Mouse (Mus musculus) right cerebral cortex, adult 2 months (tissue): Measurements from ENCODE around the gene Zfp513.

Experiments
- DNase-seq, 2 experiments: peaks; one replicate each; pipeline ENCODE4 v3.0.0; 2021 to 2022; ENCODE audit warnings: low spot score in 2 of 2

Zfp513 gene

DNA sequence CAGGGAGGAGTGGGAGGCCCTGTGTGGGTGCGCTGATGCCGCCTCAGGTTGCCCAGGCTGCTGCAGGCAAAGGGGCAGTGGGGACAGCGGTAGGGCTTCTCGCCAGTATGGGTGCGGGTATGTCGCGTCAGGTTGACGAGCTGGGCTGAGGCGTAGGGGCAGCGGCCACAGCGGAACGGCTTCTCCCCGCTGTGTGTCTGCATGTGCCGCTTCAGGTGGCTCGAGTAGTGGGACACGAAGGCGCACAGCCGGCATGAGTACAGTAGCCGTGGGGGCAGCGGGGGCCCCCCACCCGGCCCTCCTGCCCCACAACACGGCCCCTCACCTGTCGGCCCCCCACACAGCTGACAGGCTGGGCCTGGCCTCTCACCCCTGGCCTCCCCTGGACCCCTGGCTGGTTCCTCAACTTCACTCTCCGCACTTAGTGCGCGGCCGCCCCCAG lies 1.8 kb downstream of the Zfp513 start:
- no peak for DNase-seq

DNA sequence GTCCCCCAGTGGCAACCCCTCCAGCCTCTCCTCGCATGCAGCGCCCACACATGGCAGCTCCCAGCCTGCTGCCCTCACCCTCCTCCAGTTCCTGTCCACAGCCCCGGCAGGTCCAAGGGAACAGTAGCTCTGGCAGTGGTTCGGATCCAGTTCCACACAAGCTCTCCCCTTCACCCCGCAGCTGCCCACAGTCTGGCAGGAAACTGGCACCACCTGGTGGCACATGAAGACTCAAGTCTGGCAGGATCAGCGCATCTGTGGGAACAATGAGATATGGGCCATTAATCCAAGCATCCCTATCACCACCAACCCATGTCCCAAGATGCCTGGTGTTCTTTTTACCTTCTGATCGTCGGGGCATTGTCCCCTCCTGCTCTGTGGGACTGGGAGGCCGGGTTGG lies 2.2 kb downstream of the Zfp513 start:
- no peak for DNase-seq

DNA sequence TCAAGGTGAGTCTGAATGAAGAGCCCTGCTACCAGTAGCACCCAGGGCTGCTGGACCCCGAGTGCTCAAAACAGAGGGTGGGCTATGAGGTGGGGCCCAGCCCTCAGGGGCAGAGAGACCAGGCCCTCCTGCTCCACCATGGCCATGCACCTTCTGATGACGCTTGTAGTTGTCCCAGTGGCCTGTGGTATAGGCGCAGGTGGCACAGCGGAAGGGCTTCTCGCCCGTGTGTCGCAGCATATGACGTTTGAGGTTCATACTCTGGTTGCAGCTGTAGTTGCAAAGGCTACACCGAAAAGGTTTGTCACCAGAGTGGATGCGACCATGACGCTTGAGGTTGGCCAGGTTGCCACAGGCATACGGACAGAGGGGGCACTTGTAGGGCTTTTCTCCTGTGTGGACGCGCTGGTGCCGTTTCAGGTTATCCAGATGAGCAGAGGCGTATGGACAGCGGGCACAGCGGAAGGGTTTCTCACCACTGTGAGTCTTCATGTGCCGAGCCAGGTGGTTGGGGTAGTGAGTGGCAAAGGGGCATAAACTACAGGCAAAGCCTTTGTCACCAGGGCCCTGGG lies 2.7 kb downstream of the Zfp513 start:
- no peak for DNase-seq

DNA sequence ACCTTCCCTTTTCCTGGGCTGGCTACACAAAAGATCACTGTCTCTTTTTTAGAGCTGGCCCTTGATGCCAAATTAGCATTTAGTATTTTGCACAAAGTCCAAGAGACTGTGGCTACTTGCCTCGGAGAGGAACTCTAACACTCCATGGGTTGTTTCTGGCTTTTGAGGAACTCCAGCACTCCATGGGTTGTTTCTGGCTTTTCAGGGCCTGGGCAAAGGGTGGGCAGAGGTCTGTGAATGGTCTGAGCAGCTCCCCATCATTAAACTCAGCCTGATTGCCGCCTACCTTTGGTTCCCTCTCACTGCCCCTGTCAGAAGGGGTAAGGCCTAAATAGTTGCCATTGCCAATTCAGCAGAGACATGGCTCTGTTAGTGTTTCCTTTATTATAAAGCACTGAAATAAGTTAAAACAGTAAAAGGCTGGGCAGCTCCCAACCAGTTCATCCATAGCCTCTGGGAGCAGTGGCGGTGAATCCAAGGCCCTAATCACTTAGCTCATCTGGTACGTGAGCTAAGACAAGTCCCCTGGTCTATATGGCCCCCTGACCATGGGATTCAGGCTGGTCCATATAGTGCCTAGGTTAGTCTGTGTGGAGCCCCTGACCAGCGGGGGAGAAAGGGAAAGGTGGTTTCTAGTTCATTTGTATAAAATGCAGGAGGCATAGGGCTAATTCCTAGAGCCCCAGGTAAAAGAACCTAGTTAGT lies 3.3 kb downstream of the Zfp513 start:
- no peak for DNase-seq

DNA sequence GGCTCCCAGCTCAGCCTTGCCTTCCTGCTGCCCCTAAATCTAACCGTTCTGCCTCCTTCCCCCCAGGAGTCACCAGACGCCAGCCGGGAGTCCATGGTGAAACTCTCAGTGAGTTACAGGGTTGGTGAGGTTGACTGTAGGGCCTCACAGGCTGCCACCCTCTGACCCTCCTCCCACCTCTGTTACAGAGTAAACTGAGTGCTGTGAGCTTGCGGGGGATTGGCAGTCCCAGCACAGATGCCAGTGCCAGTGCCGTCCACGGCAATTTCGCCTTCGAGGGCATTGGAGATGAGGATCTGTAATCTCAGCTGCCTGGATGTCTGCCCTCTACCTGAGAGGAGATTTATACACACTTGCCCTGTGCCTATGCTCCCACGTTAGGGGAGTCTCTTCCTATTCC lies 3.9 kb downstream of the Zfp513 start:
- DNase-seq, result no peak

DNA sequence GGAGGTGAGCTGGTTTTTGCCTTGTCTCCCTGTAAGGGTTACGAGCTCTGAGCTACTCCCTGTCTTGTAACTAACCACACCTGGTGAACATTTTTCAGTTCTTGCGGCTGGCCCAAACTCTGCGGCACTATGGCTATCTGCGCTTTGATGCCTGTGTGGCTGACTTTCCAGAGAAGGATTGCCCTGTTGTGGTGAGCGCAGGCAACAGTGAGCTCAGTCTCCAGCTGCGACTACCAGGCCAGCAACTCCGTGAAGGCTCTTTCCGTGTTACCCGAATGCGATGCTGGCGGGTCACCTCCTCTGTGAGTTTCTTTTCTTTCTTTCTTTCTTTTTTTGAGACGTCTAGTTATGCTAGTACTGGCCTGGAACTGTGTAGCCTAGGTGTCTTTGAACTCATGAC lies 5.0 kb downstream of the Zfp513 start:
- no peak for DNase-seq

DNA sequence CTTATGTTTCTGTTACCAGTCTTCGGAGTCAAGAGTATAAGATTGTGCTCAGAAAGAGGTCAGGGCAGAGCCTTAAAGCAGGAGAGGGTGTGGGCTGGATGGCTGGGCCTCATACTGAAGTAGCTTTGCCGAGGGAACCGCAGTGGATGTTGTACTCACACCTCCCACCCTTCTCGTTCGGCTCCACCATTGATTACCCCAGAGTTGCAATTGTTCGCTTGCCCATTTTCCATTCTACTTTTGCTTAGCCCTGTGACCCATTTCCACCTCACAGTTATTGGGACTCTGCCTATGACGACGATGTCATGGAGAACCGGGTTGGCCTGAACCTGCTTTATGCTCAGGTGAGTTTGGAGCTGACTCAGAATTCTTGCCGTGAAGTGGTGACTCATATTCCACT lies 5.9 kb downstream of the Zfp513 start:
- DNase-seq, result no peak

DNA sequence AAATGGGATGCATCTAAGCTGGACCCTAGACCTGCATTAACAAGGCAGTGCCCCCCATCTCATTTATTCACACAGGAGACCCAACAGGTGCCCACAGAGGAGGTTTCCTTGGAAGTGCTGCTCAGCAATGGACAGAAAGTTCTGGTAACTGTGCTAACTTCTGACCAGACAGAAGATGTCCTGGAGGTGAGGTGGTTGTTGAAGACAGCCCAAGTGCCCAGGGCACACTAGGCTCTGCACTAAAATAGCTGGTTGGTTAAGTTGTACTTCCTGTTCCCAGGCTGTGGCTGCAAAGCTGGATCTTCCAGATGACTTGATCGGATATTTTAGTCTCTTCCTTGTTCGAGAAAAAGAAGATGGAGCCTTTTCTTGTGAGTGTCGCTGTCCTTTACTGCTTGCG lies 6.4 kb downstream of the Zfp513 start:
- no peak for DNase-seq

DNA sequence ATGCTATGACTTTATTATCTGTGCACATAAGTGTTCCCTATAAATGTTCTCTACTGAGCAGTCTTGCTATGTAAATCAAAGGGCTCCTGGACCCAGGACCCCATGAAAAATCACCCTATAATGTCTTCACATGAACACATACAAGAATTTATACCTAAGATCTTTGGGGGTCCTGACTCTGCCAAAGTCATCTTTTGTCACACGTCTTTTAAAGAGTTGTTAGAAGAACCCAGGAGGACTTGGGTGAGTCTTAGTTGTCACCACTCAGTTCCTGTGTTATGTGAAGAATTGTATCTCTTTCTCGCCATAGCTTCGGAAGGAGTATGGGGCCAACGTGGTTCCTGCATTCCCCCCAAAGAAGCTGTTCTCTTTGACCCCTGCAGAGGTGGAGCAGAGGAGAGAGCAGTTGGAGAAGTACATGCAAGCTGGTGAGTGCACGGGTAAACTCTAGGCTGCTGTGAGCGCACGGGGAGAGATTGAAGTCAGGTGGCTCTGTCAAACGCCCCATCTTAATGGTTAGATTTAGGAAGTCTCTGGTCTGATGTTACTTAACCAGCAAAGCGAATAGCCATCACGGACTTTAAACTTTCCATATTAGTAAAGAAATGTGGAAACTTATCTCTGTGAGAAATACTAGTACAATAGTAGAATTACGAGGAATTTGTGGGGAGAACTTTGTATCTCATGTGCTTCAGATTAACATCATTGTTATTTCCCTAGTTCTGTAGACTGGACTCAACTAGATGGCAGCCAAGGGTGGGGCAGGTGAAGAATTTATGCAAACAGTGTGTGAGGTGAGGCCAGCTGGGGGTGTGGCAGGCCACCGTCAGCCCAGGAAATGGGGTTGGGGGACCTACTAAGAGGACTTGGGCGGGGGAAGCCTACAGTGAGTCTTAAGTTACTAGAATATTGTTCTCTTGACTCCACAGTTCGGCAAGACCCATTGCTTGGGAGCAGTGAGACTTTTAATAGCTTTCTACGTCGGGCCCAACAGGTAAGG lies 7.3 kb downstream of the Zfp513 start:
- no peak for DNase-seq

DNA sequence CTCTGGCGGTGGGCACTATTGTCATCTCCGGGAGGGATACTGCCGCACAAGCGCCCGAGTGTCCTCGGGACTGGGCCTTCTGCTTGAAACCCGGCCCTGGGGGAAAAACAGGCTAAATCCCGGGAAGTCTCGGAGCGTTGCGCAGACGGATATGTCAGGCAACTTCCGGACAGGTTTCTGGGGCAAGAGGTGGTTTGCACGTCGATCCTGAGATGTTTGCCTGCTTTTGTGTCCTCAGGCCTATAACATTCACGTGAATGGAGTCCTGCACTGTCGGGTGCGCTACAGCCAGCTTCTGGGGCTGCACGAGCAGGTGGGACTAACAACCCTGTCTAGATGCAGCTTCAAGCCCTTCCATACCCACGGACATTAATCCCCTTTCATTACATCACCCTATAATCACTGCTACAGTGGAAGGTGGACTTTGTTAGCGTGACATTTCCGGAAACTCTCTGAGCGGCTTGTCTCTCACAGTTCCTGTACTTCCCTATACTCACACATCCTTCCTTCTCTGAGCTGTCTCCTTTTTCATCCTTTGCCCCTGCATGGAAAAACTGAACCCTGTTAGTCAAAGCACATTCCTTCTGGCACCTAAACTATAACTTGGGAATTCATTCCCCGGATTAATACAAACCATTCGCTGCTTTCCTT lies 8.3 kb downstream of the Zfp513 start:
- no peak for DNase-seq

DNA sequence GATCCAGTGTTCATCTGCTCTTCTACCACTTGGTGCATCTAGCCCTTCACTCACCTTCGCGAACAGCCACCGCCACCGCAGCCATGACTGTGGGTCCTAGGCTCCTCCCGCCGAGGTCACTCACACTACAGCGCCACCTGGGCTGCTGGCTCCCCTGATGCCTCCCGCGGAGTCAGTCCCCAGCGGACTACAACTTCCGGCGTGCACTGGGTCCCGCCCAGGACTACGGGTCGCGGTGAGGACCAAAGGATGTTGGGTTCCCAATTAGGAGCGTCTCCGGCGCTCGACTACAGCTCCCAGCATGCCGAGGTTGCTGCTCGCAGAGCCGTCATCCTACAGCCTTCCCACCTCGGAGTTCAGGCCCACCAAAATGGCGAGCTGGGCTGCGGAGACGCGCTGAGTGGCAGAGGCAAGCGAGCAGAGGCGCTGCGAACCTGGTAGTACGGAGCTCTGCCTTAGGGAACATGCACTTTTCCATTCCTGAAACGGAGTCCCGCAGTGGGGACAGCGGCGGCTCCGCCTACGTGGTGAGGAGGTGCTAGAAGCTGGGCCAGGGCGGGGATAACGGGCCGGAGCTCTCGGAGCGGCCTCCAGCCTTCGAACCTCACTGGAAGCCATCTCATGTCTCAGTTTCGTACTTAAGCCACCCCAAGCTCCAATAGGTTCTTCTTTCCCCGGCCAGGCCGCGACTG lies 9.0 kb downstream of the Zfp513 start, which contains the start of the genes Snx17 and Eif2b4:
Snx17 (plus strand) TSS at position 289 of the 692 bp plus-strand sequence.
Eif2b4 (minus strand) TSS at position 492 of the 692 bp plus-strand sequence.
- peak; percentile 100 for DNase-seq

DNA sequence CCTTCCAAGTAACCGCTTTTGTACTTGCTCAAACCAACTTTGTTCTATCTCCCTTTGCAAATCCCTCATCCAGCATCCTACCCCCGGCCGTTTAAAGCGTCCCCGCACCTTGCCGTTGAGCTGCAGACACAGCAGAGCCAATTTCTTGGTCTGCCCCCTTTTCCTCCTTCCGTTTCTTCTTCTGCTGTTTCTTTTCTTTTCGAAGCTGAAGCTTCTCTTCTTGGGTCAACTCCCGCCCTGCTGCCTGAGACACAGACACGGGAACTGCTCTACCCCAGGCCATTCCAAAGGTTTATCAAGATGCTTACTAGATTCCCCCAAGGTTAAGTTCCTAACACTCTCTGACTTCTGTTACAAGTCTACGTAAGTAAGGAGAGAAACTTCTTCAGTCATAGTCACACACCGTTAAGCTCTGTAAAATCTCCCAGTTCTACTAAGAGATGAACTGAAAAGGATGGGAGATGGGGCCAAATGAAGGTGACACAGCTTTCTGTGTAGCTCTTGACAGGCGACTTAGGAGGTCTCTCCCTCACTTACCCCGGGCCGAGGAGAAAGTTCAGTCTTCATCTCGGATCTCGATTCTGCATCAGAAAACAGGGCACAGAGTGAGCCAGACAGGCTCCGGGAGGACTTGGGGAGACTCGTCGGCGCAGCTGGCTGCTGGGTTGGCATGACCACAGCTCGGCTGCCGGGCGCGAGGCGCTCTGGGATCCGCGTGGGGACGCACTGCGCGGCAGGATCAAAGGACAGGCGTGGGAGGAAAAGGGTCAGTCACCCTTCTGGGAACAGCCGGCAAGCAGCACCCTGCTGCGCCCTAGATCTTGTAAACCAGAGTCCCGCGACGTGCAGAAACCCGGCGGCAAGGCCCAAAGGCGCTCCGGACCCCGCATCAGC lies 9.8 kb downstream of the Zfp513 start:
- DNase-seq, result no peak

DNA sequence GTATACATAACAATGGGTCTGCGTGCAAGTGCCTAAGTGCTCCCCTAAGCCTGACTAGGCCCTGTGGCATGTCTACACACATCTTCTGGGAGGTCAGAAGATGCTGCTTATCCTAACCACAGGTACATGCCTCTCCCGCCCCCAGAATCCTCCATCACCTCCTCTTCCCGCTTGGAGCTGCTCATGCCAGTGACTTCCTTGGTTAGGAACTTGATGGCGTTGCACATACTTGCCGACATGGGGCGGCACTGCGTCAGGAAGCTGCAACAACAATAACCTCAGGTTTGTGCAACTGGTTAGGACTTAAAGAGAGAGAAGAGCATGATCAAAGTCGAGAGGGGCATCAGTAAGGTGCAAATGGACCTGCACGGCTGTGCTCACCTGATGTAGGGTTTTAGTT lies 11.9 kb downstream of the Zfp513 start:
- no peak for DNase-seq

DNA sequence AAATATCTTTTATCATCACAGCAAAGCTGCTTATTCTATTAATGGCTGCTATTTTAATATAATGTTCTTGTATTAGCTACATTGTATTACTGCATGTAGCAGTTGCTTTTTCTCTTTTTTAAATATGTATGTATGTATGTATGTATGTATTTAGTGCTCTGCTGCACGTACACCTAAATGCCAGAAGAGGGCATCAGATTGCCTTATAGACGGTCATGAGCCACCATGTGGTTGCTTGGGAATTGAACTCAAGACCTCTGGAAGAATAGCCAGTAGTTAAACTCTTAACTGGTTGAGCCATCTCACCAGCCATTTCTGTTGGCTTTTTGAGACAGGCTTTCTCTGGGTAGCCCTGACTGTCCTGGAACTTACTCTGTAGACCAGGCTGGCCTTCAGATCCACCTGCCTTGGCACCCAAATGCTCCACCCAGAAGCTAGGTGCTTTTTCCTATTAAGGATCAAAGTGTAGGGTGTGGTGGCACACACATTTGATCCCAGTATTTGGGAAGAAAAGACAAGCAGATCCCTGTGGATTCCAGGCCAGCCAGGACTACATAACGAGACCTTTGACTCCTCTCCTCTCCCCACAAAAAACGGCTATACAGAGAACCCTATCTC lies 13.8 kb downstream of the Zfp513 start:
- DNase-seq, result no peak

DNA sequence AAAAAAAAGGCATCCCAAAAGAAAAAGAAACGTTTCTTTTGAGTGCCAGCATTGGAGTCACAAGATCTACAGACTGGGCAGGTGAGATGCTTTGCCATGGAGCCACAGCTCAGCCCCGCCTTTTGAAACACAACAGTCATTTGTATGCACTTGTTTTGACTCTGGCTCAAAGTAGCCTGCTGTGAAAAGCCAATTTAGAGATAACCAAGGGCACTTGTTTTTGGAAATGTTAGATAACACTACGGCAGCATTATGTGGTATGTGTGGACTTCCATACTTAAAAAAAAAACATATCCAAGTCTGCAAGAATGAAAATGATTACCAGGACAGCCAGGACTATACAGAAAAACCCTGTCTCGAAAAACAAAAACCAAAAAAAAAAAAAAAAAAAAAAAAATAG lies 18.4 kb downstream of the Zfp513 start:
- no peak for DNase-seq

DNA sequence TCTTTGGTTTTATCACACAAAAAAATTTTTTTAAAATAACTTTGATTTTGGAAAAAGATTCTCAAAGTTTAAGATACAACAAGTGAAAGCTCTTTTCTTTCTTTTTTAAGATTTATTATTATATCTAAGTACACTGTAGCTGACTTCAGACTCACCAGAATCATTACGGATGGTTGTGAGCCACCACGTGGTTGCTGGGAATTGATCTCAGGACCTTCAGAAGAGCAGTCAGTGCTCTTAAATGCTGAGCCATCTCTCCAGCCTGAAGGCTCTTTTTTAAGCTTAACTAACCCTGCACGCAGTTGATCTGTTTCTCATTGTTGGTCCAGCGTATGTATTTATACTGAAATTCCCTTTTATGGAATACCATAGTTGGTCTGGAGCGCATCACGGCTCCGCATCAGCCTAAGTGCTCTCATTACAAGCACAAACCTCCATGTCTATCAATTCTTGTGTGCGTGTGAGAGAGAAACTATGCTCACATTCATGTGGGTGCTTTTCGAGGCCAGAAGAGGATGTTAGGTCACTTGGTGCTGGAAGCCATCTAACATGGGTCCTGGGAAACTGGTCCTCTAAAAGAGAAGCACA lies 20.8 kb downstream of the Zfp513 start:
- no peak for DNase-seq

DNA sequence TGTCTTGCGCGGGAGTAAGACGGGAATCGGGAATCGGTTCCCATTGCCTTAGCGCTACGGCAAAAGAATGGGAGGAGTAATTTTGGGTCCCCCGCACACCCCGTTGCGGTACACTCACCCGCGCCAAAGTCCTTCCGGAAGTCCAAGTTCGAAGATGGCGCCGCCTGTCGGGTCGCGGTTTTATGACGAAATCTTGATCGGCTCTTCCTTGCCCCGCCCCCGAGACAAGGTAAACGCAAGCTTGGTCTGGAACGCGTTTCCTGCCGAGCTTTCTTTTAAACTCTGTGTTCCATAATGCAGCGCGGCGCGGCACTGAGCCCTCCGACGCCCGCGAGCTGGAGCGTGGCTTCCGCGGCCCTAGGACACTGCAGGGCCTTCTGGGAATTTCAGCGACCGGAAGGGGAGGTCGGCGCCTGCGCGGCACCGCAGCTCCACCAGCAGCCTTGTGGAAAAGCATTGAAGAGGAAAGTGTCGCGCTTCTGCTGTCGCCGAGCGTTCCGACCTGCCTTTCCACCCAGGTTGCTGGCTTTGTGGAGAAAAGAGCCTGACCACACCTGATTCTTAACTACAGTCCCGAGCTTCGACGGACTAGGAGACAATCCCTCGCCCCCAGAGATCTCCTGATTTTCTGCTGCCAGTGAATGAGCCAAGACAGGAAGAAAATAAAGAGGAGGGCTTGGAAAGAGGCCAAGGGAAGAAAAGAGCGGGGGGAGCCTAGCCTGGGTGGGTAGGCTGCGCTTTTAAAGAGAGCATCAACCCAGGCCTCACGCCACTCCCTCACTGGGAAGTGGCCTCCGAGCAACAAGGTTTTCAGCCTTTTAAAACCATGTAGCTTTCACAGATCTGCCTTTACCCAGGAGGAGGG lies 22.1 kb downstream of the Zfp513 start, which contains the start of the genes Gm29609 and Gtf3c2:
Gm29609 (minus strand) TSS at position 146 of the 865 bp plus-strand sequence.
Gtf3c2 (minus strand) TSS at position 379 of the 865 bp plus-strand sequence.
- DNase-seq, result peak; percentile 98

DNA sequence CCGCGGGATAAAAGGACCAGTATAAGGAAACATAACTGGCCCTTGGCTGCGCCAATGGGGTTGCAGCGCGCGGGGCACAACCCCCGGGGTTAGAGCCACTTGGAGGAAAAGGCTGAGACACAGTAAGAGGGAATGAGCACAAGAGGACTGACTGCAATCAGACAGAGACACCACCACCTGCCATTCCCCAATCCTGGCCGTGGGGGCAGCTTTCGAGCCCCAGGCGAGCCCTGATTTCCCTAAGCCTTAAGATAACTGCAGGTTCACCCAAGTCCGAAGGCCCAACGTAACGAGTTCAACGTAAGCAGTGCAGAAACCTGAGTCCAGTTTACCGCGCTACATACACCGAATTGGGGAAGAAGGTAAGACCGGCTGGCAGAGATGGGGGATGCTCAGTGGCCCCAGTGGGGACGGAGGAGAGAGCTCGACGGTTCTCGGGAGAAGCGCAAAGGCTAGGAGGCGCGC lies 22.8 kb downstream of the Zfp513 start:
- DNase-seq, result no peak
